ENCODE assay signal across 8 mouse cellular contexts in the genomic region with DNA sequence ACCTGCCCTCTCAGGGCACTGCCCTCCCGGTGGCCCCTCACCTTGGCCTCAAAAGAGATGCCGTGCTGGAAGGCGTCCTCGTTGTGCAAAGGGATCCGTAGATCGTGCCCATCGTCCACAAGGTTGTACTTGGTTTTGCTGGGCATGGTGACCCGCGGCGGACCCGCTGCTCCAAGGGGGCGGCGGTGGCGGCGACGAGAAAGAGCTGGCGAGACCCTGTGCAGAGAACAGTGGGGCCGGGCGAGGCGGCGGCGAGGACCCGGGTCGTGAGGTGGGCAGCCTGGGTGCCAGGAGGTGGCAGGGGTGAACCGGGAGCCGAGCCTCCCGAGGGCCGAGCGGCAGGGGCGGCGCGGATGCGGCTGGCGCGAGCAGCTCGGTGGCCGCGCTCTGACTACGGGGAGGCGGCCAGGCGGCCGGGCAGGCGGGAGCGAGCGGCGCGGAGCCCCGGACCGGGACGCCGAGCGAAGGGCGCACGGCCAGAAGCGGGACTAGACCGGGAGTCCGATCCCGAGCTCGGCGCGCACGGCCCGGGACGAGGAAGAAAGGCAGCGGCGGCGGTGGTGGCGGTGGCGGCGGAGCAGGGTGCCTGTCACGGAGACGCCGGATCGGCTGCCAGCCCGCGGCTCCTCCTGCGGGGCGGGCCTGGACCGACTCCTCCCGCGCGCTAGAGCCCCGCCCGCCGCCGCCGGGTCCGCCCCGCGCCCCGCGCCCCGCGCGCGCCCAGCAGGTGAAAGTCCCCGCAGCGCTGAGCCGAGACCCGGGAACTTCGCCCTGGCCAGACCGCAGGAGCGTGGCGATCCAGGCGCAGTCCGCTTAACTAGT. TPM values are rescaled to one million over a fixed set of nuclear protein-coding genes. Genes with fewer than 3 reads are reported as not detected.
DNase-seq lines count a peak whose midpoint lies in the region; ATAC-seq and TF ChIP-seq lines count a peak whose summit lies in the region.

A gene (minus strand): TSS at position 643 of the 822 bp plus-strand sequence.

- TF ChIP-seq CTCF in heart, postnatal 0 days (IDR thresholded peaks at IDR 0.05; ENCODE audit: low read depth) = no peak

- no peak for TF ChIP-seq EP300 in heart, postnatal 0 days (IDR thresholded peaks at IDR 0.05; ENCODE audit: low read depth)

- H3K9me3 ChIP-seq in forebrain, embryonic 13.5 days (replicated peaks) = peaks cover 3% of the 10 kb centered on the region; the same call in 1 of the 2 replicates
- 0 out of 2 replicates have a peak, but pooled peaks cover 3% of the 10 kb centered on the region for H3K9me3 ChIP-seq in heart, postnatal 0 days (replicated peaks; ENCODE audit: control insufficient read depth, low read length)
- no peaks in the 10 kb centered on the region for H3K9me3 ChIP-seq in liver, embryonic 13.5 days (replicated peaks)

- peak within 1 kb of the TSS; percentile 88 for H3K4me3 ChIP-seq in forebrain, embryonic 13.5 days
- peak within 1 kb of the TSS; percentile 64 for H3K4me3 ChIP-seq in heart, postnatal 0 days (ENCODE audit: low read depth, low read length)
- H3K4me3 ChIP-seq in liver, embryonic 13.5 days (replicated peaks) = peak within 1 kb of the TSS; percentile 74

- peaks cover 28% of the 10 kb centered on the region for H3K4me1 ChIP-seq in forebrain, embryonic 13.5 days
- H3K4me1 ChIP-seq in heart, postnatal 0 days (ENCODE audit: control insufficient read depth, insufficient read depth) = peaks cover 9% of the 10 kb centered on the region; the same call in 1 of the 2 replicates
- peaks cover 21% of the 10 kb centered on the region for H3K4me1 ChIP-seq in liver, embryonic 13.5 days (replicated peaks)

- WGBS in forebrain, embryonic 13.5 days = under 1% methylated on average over 56 of the region's 106 CpGs
- WGBS in heart, postnatal 0 days = 1% methylated on average over 64 of the region's 106 CpGs
- under 1% methylated on average over 98 of the region's 106 CpGs for WGBS in liver, embryonic 13.5 days (ENCODE audit: insufficient replicate concordance)

- H3K27me3 ChIP-seq in forebrain, embryonic 13.5 days = no peaks in the 10 kb centered on the region
- H3K27me3 ChIP-seq in heart, postnatal 0 days (ENCODE audit: control insufficient read depth, insufficient read depth, low read length) = no peaks in the 10 kb centered on the region
- peaks cover 45% of the 10 kb centered on the region for H3K27me3 ChIP-seq in liver, embryonic 13.5 days

- DNase-seq in B cell, adult 2 months = peak; percentile 37 to 52
- DNase-seq in cerebellum, adult 11 months = peak; percentile 75
- DNase-seq in heart, postnatal 0 days (ENCODE audit: low spot score) = peak; percentile 63
- peak; percentile 88 to 95 for DNase-seq in kidney, postnatal 36 days
- DNase-seq in liver, embryonic 13.5 days = peak; percentile 73
- DNase-seq in naive thymus-derived CD4-positive, alpha-beta T cell, adult 2 months (ENCODE audit: low read depth) = peak; percentile 2
- peak; percentile 78 to 90 for DNase-seq in spleen, postnatal 4 days (ENCODE audit: low spot score in 2 of 2)

- peak within 1 kb of the TSS; percentile 93 for H3K9ac ChIP-seq in forebrain, embryonic 13.5 days
- peak within 1 kb of the TSS; percentile 68 for H3K9ac ChIP-seq in heart, postnatal 0 days (replicated peaks; ENCODE audit: low read depth, low read length)
- peak within 1 kb of the TSS; percentile 89 for H3K9ac ChIP-seq in liver, embryonic 13.5 days

- ATAC-seq in forebrain, embryonic 13.5 days = peak; percentile 96
- ATAC-seq in heart, postnatal 0 days (ENCODE audit: insufficient read depth, low read depth) = peak; percentile 89
- peak; percentile 98 for ATAC-seq in liver, embryonic 13.5 days (ENCODE audit: low read depth)

- peak within 1 kb of the TSS; percentile 62 for H3K27ac ChIP-seq in forebrain, embryonic 13.5 days
- peak within 1 kb of the TSS; percentile 67 for H3K27ac ChIP-seq in heart, postnatal 0 days (ENCODE audit: low read depth)
- peak within 1 kb of the TSS; percentile 47; the same call in 1 of the 2 replicates for H3K27ac ChIP-seq in liver, embryonic 13.5 days

- H3K4me2 ChIP-seq in forebrain, embryonic 13.5 days = peak within 1 kb of the TSS; percentile 75
- peak within 1 kb of the TSS; percentile 83 for H3K4me2 ChIP-seq in heart, postnatal 0 days (ENCODE audit: low read depth, low read length)
- H3K4me2 ChIP-seq in liver, embryonic 13.5 days = peak within 1 kb of the TSS; percentile 96

- peaks cover 18% of the 10 kb centered on the region for H3K36me3 ChIP-seq in forebrain, embryonic 13.5 days (ENCODE audit: poor library complexity, severe bottlenecking)
- H3K36me3 ChIP-seq in heart, postnatal 0 days (replicated peaks; ENCODE audit: control insufficient read depth, insufficient read depth, low read length) = peaks cover 11% of the 10 kb centered on the region
- H3K36me3 ChIP-seq in liver, embryonic 13.5 days = no peaks in the 10 kb centered on the region

RNA-seq across cellular contexts. Expression of the gene that starts here (rescaled TPM):
- 21.0 and 22.3 TPM in 2 replicates for polyA plus RNA-seq in forebrain, embryonic 13.5 days (2015; fragmentation: Nextera tagmentation; extraction: Ambion mirVana)
- 0.99 and 22.1 TPM in 2 replicates for total RNA-seq in heart, postnatal 0 days (2014; rRNA removed; ENCODE audit: low replicate concordance)
- polyA plus RNA-seq in heart, postnatal 0 days (2015; fragmentation: Nextera tagmentation; extraction: Ambion mirVana) = 7.7 and 10.3 TPM in 2 replicates
- polyA plus RNA-seq in liver, embryonic 13.5 days (2015; fragmentation: Nextera tagmentation; extraction: Ambion mirVana) = 3.1 and 3.7 TPM in 2 replicates

Comparison
In these comparisons a context has a peak if more than half of its experiments do, and no peak if none do; other contexts are left out.
1. Peak in every context shown above with its lines: DNase-seq, ATAC-seq, H3K4me3 ChIP-seq and H3K27ac ChIP-seq.
2. DNase-seq: peak in every context shown above with its lines; median percentile 92 in kidney, postnatal 36 days; 84 in spleen, postnatal 4 days; 75 in cerebellum, adult 11 months; 73 in liver, embryonic 13.5 days; 63 in heart, postnatal 0 days; 44 in B cell, adult 2 months; 2 in naive thymus-derived CD4-positive, alpha-beta T cell, adult 2 months.